ENCODE assay signal across 8 mouse cellular contexts in genomic region chr11:55098189-55098915, GRCm38 (mm10). TPM values are rescaled to one million over a fixed set of nuclear protein-coding genes. Genes with fewer than 3 reads are reported as not detected.
DNase-seq lines count a peak whose midpoint lies in the region; ATAC-seq and TF ChIP-seq lines count a peak whose summit lies in the region.

No protein-coding gene starts in this region.

- H3K4me3 ChIP-seq in forebrain, embryonic 11.5 days (ENCODE audit: low read depth, low read length) = peak overlapping the region; percentile 50
- peak overlapping the region; percentile 37 to 42 for H3K4me3 ChIP-seq in liver, embryonic 14.5 days (ENCODE audit: insufficient read depth in 1 of 2, low read depth in 2 of 2, low read length in 2 of 2)

- no peaks in the 10 kb centered on the region for H3K27me3 ChIP-seq in forebrain, embryonic 11.5 days (ENCODE audit: control insufficient read depth, insufficient read depth, low read length)
- H3K27me3 ChIP-seq in liver, embryonic 14.5 days (ENCODE audit: control insufficient read depth, insufficient read depth, low read length) = no peaks in the 10 kb centered on the region

- H3K4me2 ChIP-seq in forebrain, embryonic 11.5 days (ENCODE audit: low read depth, low read length, severe bottlenecking) = peak overlapping the region; percentile 74
- peak overlapping the region; percentile 56 for H3K4me2 ChIP-seq in liver, embryonic 14.5 days (ENCODE audit: low read depth)

- H3K9me3 ChIP-seq in forebrain, embryonic 11.5 days (ENCODE audit: control insufficient read depth, low read length) = no peaks in the 10 kb centered on the region
- H3K9me3 ChIP-seq in liver, embryonic 14.5 days (ENCODE audit: control insufficient read depth, low read length) = no peaks in the 10 kb centered on the region

- peak; percentile 15 for DNase-seq in embryo, embryonic 10.5 days (ENCODE audit: low spot score)
- no peak for DNase-seq in embryo, embryonic 11 days
- peak; percentile 17 for DNase-seq in 3T3-L1 (ENCODE audit: low read depth, low spot score)
- no peak for DNase-seq in forebrain, embryonic 11.5 days (ENCODE audit: low spot score)
- DNase-seq in liver, embryonic 14.5 days (ENCODE audit: low read depth in 3 of 3, low spot score in 3 of 3) = no peak
- peak; percentile 39 for DNase-seq in yolk sac, embryonic 10.5 days (ENCODE audit: low spot score)
- no peak for DNase-seq in cerebellum, postnatal 36 days
- DNase-seq in thymus, postnatal 14 days = no peak

- no peak for TF ChIP-seq EP300 in liver, embryonic 14.5 days (IDR thresholded peaks at IDR 0.05; ENCODE audit: low read depth)

- peaks cover 4% of the 10 kb centered on the region; the same call in 1 of the 2 replicates for H3K4me1 ChIP-seq in forebrain, embryonic 11.5 days (replicated peaks; ENCODE audit: control insufficient read depth, insufficient read depth, low read length)
- H3K4me1 ChIP-seq in liver, embryonic 14.5 days (replicated peaks; ENCODE audit: control insufficient read depth in 2 of 2, insufficient read depth in 2 of 2, low read length in 1 of 2) = peaks cover 5 to 7% of the 10 kb centered on the region in 2 experiments

- H3K9ac ChIP-seq in forebrain, embryonic 11.5 days (ENCODE audit: low read length) = peak overlapping the region; percentile 65
- no peak overlapping the region for H3K9ac ChIP-seq in liver, embryonic 14.5 days (replicated peaks)

- no peak for ATAC-seq in forebrain, embryonic 11.5 days (replicated peaks; ENCODE audit: low FRiP score)
- ATAC-seq in liver, embryonic 14.5 days (ENCODE audit: insufficient read depth) = peak; percentile 14; the same call in 1 of the 2 replicates

- WGBS in forebrain, embryonic 11.5 days = 16% methylated on average over 24 of the region's 24 CpGs
- whole genome bisulfite sequencing in liver, embryonic 14.5 days (ENCODE audit: insufficient replicate concordance) = 16% methylated on average over 24 of the region's 24 CpGs

- H3K36me3 ChIP-seq in forebrain, embryonic 11.5 days (ENCODE audit: control insufficient read depth, insufficient read depth, low read length) = no peaks in the 10 kb centered on the region
- no peaks in the 10 kb centered on the region for H3K36me3 ChIP-seq in liver, embryonic 14.5 days (replicated peaks; ENCODE audit: control insufficient read depth, insufficient read depth, low read depth)

- no peak for TF ChIP-seq CTCF in liver, embryonic 14.5 days (IDR thresholded peaks at IDR 0.05; ENCODE audit: low read depth)

- no peak overlapping the region for H3K27ac ChIP-seq in forebrain, embryonic 11.5 days (ENCODE audit: low read depth, low read length)
- no peak overlapping the region for H3K27ac ChIP-seq in liver, embryonic 14.5 days

RNA-seq across cellular contexts. Expression of gene Gm2a, which starts 0.4 kb away (rescaled TPM):
- 11.1 and 12.2 TPM in 2 replicates for polyA plus RNA-seq in forebrain, embryonic 11.5 days (2014; fragmentation: Nextera tagmentation; extraction: Ambion mirVana)
- 5.1 and 5.5 TPM in 2 replicates for polyA plus RNA-seq in liver, embryonic 14.5 days (2012; rRNA removed)
- 14.2 and 14.9 TPM in 2 replicates for polyA plus RNA-seq in liver, embryonic 14.5 days (2014; fragmentation: Nextera tagmentation; extraction: Ambion mirVana)

RNA-seq across cellular contexts. Expression of gene Ccdc69, which starts 20.4 kb away (rescaled TPM):
- 0.36 TPM in 1 of 2 replicates, not detected in the other for polyA plus RNA-seq in forebrain, embryonic 11.5 days (2014; fragmentation: Nextera tagmentation; extraction: Ambion mirVana)
- 0.61 and 0.77 TPM in 2 replicates for polyA plus RNA-seq in liver, embryonic 14.5 days (2012; rRNA removed)
- 1.0 and 1.1 TPM in 2 replicates for polyA plus RNA-seq in liver, embryonic 14.5 days (2014; fragmentation: Nextera tagmentation; extraction: Ambion mirVana)

RNA-seq across cellular contexts. Expression of gene Slc36a3, which starts 53.2 kb away (rescaled TPM):
- not detected in 2 replicates for polyA plus RNA-seq in forebrain, embryonic 11.5 days (2014; fragmentation: Nextera tagmentation; extraction: Ambion mirVana)
- not detected in 2 replicates for polyA plus RNA-seq in liver, embryonic 14.5 days (2012; rRNA removed)
- polyA plus RNA-seq in liver, embryonic 14.5 days (2014; fragmentation: Nextera tagmentation; extraction: Ambion mirVana) = not detected in 2 replicates

Comparison
In these comparisons a context has a peak if more than half of its experiments do, and no peak if none do; other contexts are left out.
1. DNase-seq: peak in embryo, embryonic 10.5 days (single experiment), 3T3-L1 (single experiment) and yolk sac, embryonic 10.5 days (single experiment); none in embryo, embryonic 11 days (single experiment), forebrain, embryonic 11.5 days (single experiment), liver, embryonic 14.5 days (0 of 3), cerebellum, postnatal 36 days (0 of 2) and thymus, postnatal 14 days (single experiment).